Mouse (Mus musculus): ENCODE data around the gene Zbtb20.

GRCm38 (mm10) chr16:43256900-43257281 lies 381.2 kb downstream of the Zbtb20 start:
- no peak for TF ChIP-seq POLR2A (IDR thresholded peaks at IDR 0.05; ENCODE audit: insufficient read depth, low read depth, low read length)
- TF ChIP-seq EP300 (IDR thresholded peaks at IDR 0.05; ENCODE audit: insufficient read depth, low read depth, low read length), result no peak
- no peak for TF ChIP-seq CTCF (IDR thresholded peaks at IDR 0.05)

All from heart, adult 2 months (tissue).